Comparison of ENCODE assay signal across 25 mouse cellular contexts in genomic region chr8:78946085-78946484, GRCm38 (mm10).
"Had no signal": no experiment of that assay in that cellular context is flagged by ENCODE, and none has a peak within 500 bp of the region (broad histone marks: within the 10 kb centered on the region; RNA-seq: fewer than 3 reads in every experiment).

No protein-coding gene starts in this region.

- H3K27ac ChIP-seq: gastrocnemius, adult 2 months; heart, embryonic 10.5 days; hindbrain, embryonic 10.5 days; hindbrain, embryonic 12.5 days; hindbrain, embryonic 14.5 days; intestine, embryonic 15.5 days; layer of hippocampus, adult 2 months; limb, embryonic 13.5 days; limb, embryonic 15.5 days; liver, embryonic 12.5 days had no signal

- H3K9me3 ChIP-seq: heart, embryonic 10.5 days; heart, embryonic 12.5 days; hindbrain, embryonic 10.5 days; hindbrain, embryonic 12.5 days; intestine, embryonic 15.5 days; limb, embryonic 13.5 days; limb, embryonic 15.5 days; liver, embryonic 12.5 days had no signal

- H3K9ac ChIP-seq: heart, embryonic 12.5 days; hindbrain, embryonic 12.5 days; hindbrain, embryonic 14.5 days; intestine, embryonic 15.5 days; limb, embryonic 13.5 days; limb, embryonic 15.5 days; liver, embryonic 12.5 days had no signal

- H3K4me3 ChIP-seq: gastrocnemius, adult 2 months; heart, embryonic 10.5 days; heart, embryonic 12.5 days; hindbrain, embryonic 10.5 days; hindbrain, embryonic 12.5 days; intestine, embryonic 15.5 days; layer of hippocampus, adult 2 months; limb, embryonic 13.5 days; limb, embryonic 15.5 days; liver, embryonic 12.5 days had no signal

- H3K27me3 ChIP-seq: heart, embryonic 12.5 days; hindbrain, embryonic 12.5 days; intestine, embryonic 15.5 days; limb, embryonic 13.5 days; limb, embryonic 15.5 days; liver, embryonic 12.5 days had no signal

- H3K4me1 ChIP-seq: heart, embryonic 10.5 days; heart, embryonic 12.5 days; hindbrain, embryonic 10.5 days; hindbrain, embryonic 12.5 days; intestine, embryonic 15.5 days; limb, embryonic 13.5 days; liver, embryonic 12.5 days had no signal

- DNase-seq: gastrocnemius, adult 2 months; gastrocnemius, postnatal 10 days; gastrocnemius, postnatal 25 days; heart, adult 18-20 months; heart, postnatal 10 days; heart, postnatal 4 days; kidney, adult 18-20 months; kidney, adult 8-10 months; kidney, postnatal 10 days; kidney, postnatal 25 days; kidney, postnatal 4 days; left cerebral cortex, postnatal 4 days had no signal

- ATAC-seq: hindbrain, embryonic 16.5 days; inflammation-experienced regulatory T-cells, adult 6 months; intestine, embryonic 15.5 days; intestine, postnatal 0 days; liver, embryonic 12.5 days had no signal

- H3K36me3 ChIP-seq: heart, embryonic 10.5 days; heart, embryonic 12.5 days; hindbrain, embryonic 10.5 days; hindbrain, embryonic 12.5 days; intestine, embryonic 15.5 days; limb, embryonic 13.5 days; limb, embryonic 15.5 days; liver, embryonic 12.5 days had no signal

- H3K4me2 ChIP-seq: heart, embryonic 12.5 days; hindbrain, embryonic 12.5 days; hindbrain, embryonic 14.5 days; intestine, embryonic 15.5 days; limb, embryonic 13.5 days; limb, embryonic 15.5 days; liver, embryonic 12.5 days had no signal
